Mouse (Mus musculus): ENCODE results near the gene Ranbp3l. TPM values are rescaled to one million over a fixed set of nuclear protein-coding genes. Genes with fewer than 3 reads are reported as not detected.
A peak's percentile ranks its signal among the peaks of the same experiment; 100 is the strongest.

Gene Ranbp3l
- polyA plus RNA-seq, 1 experiment from 2014 or later, result 0.25 TPM

DNA sequence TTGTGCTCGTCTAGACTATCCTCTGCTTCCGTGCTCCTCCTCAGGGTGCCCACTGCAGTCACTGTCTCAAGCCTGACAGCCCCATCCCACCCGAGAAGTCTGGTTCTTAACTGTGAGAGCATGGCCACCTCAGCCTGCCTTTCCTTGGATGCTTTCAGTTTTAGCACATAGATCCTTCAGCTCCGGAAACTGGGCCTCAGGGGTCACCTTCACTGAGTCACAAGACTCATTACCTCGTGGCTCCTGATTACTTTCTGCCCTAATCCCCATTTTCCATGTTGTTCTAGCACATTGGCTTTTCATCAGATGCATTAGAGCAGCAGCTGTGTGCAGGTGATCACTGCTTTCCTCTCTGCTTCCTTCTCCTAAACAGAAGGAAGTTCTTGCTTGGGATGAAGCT is 119.7 kb downstream of the Ranbp3l start:
- peak overlapping the region; percentile 3; the same call in 1 of the 2 replicates for H3K27ac ChIP-seq (ENCODE audit: low read depth)
- DNase-seq, result no peak
- H3K9me3 ChIP-seq (ENCODE audit: low read length), result no peaks in the 10 kb centered on the region
- no peak overlapping the region for H3K9ac ChIP-seq (replicated peaks)
- H3K27me3 ChIP-seq (ENCODE audit: insufficient read depth, low read length), result no peaks in the 10 kb centered on the region
- ATAC-seq, result no peak
- no peak overlapping the region; the same call in 1 of the 2 replicates for H3K4me2 ChIP-seq (ENCODE audit: low read depth, low read length)
- 77% methylated on average over 5 of the region's 5 CpGs for WGBS (ENCODE audit: insufficient replicate concordance)
- peaks cover 63% of the 10 kb centered on the region for H3K36me3 ChIP-seq (replicated peaks; ENCODE audit: insufficient read depth, low read length)
- TF ChIP-seq EP300 (IDR thresholded peaks at IDR 0.05; ENCODE audit: low read depth) (no peak), CTCF (IDR thresholded peaks at IDR 0.05; ENCODE audit: low read depth) (no peak)
- no peak overlapping the region for H3K4me3 ChIP-seq (ENCODE audit: low read depth, low read length)
- peaks cover 3% of the 10 kb centered on the region; the same call in 1 of the 2 replicates for H3K4me1 ChIP-seq (ENCODE audit: insufficient read depth)

DNA sequence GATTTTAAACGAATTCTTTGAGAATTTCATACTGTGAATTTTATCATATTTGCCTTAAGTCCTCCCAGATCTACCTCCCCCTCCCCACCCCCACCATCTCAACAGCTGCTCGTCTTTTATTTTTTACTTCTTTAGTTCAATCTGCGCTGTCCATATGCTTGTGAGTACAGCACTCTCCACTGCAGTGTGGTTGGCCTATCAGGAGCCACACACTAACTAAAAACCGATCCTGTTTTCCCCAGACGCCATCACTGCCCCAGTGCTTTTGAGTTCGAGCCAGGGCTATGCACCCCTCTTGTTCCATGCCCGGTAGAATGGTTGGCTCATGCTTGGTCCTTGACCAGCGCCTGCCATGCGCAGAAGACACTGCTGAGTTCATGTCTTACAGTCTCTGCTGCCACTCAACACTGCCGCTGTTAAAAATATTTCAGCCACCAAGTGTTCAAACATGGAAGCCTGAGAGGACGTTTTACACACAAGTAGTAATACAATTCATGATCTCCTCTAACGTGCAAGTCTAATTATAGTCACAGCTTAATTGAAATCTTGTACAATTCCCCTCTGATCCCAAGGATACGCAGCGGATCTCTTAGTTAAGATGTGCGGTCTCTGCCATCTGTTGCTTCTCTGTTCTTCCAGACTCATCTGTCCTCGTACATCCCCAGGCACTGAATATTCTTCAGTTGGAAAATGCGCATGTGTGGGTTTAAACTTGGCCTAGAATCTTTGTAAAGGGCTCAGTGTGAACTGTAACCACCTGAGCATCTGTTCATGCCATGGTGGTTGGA is 120.3 kb downstream of the Ranbp3l start:
- 86% methylated on average over 17 of the region's 17 CpGs for WGBS (ENCODE audit: insufficient replicate concordance)
- ATAC-seq, result no peak
- Histone ChIP-seq H3K9me3 (ENCODE audit: low read length) (no peaks in the 10 kb centered on the region), H3K36me3 (replicated peaks; ENCODE audit: insufficient read depth, low read length) (peaks cover 68% of the 10 kb centered on the region), H3K4me1 (ENCODE audit: insufficient read depth) (peaks cover 3% of the 10 kb centered on the region; the same call in 1 of the 2 replicates), H3K4me3 (ENCODE audit: low read depth, low read length) (no peak overlapping the region), H3K4me2 (ENCODE audit: low read depth, low read length) (no peak overlapping the region), H3K27me3 (ENCODE audit: insufficient read depth, low read length) (no peaks in the 10 kb centered on the region), H3K9ac (replicated peaks) (no peak overlapping the region), H3K27ac (ENCODE audit: low read depth) (no peak overlapping the region)
- no peak for DNase-seq
- no peak for TF ChIP-seq CTCF (IDR thresholded peaks at IDR 0.05; ENCODE audit: low read depth)
- TF ChIP-seq EP300 (IDR thresholded peaks at IDR 0.05; ENCODE audit: low read depth), result no peak

DNA sequence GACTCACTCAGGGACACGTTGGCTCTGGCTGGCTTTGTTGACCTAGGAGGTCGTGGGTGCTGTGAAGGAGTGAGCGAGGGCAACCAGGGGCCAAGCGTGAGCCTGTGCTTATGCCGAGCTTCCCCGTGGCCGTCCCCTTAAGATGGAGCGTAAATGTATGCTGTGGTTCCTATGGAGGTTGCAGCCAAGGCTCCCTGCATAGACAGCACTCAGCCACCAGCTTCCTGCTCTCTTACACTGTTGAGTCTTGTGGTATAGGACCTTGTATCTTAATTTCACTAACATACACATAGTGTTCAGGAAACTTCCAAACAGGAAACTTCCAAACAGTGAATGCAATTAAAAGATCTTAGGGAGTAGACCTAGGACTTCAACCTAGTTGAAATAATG is 120.9 kb downstream of the Ranbp3l start:
- TF ChIP-seq EP300 (IDR thresholded peaks at IDR 0.05; ENCODE audit: low read depth) (no peak), CTCF (IDR thresholded peaks at IDR 0.05; ENCODE audit: low read depth) (no peak)
- 78% methylated on average over 8 of the region's 8 CpGs for WGBS (ENCODE audit: insufficient replicate concordance)
- Histone ChIP-seq H3K4me3 (ENCODE audit: low read depth, low read length) (no peak overlapping the region), H3K4me2 (ENCODE audit: low read depth, low read length) (no peak overlapping the region), H3K9me3 (ENCODE audit: low read length) (no peaks in the 10 kb centered on the region), H3K4me1 (ENCODE audit: insufficient read depth) (peaks cover 4% of the 10 kb centered on the region), H3K36me3 (replicated peaks; ENCODE audit: insufficient read depth, low read length) (peaks cover 71% of the 10 kb centered on the region), H3K9ac (replicated peaks) (no peak overlapping the region), H3K27me3 (ENCODE audit: insufficient read depth, low read length) (no peaks in the 10 kb centered on the region), H3K27ac (ENCODE audit: low read depth) (no peak overlapping the region)
- DNase-seq, result no peak
- no peak for ATAC-seq

- no peak overlapping the region for H3K27ac ChIP-seq (ENCODE audit: low read depth)
- TF ChIP-seq CTCF (IDR thresholded peaks at IDR 0.05; ENCODE audit: low read depth) (no peak), EP300 (IDR thresholded peaks at IDR 0.05; ENCODE audit: low read depth) (no peak)
Observed at GRCm38 (mm10) chr15:9089136-9089720, 121.5 kb downstream of the Ranbp3l start.

DNA sequence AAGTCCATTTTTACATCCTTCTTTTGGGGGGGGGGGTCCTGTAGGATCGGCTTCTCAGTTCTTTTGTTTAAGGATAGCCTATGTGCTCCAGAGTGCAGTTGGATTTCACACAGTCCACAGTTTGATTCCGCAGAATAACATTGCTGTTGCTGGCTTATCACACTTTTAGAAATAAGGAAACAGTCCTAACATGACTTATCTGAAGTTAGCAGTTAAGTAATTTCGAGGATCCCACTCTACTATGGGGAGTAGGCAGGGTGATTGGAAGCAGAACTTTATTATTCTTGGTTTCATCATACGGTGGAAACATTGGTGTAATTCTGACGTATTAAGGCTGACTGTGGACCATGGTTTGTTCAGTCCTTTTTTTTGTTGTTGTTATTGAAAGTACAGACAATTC is 122.9 kb downstream of the Ranbp3l start:
- no peak overlapping the region for H3K4me3 ChIP-seq (ENCODE audit: low read depth, low read length)
- no peak overlapping the region for H3K27ac ChIP-seq (ENCODE audit: low read depth)

More at GRCm38 (mm10) chr15:9089136-9089720, 121.5 kb downstream of the Ranbp3l start:
- Histone ChIP-seq H3K27me3 (ENCODE audit: insufficient read depth, low read length) (no peaks in the 10 kb centered on the region), H3K4me2 (ENCODE audit: low read depth, low read length) (no peak overlapping the region), H3K4me3 (ENCODE audit: low read depth, low read length) (no peak overlapping the region), H3K9me3 (ENCODE audit: low read length) (no peaks in the 10 kb centered on the region), H3K9ac (replicated peaks) (0 out of 2 replicates have a peak overlapping the region, but pooled peaks have one; percentile 16), H3K4me1 (ENCODE audit: insufficient read depth) (peaks cover 10% of the 10 kb centered on the region), H3K36me3 (replicated peaks; ENCODE audit: insufficient read depth, low read length) (peaks cover 72% of the 10 kb centered on the region)
- 56% methylated on average over 2 of the region's 2 CpGs for WGBS (ENCODE audit: insufficient replicate concordance)
- DNase-seq (no peak), ATAC-seq (no peak)

GRCm38 (mm10) chr15:9093598-9094365 is 126.0 kb downstream of the Ranbp3l start:
- peaks cover 72% of the 10 kb centered on the region for H3K36me3 ChIP-seq (replicated peaks; ENCODE audit: insufficient read depth, low read length)
- H3K4me1 ChIP-seq (ENCODE audit: insufficient read depth), result peaks cover 12% of the 10 kb centered on the region
- no peak overlapping the region for H3K4me3 ChIP-seq (ENCODE audit: low read depth, low read length)
- WGBS (ENCODE audit: insufficient replicate concordance), result 68% methylated on average over 11 of the region's 11 CpGs
- DNase-seq (no peak), ATAC-seq (peak; percentile 57)
- H3K9me3 ChIP-seq (ENCODE audit: low read length), result no peaks in the 10 kb centered on the region
- H3K27me3 ChIP-seq (ENCODE audit: insufficient read depth, low read length), result no peaks in the 10 kb centered on the region
- H3K9ac ChIP-seq (replicated peaks), result no peak overlapping the region
- TF ChIP-seq EP300 (IDR thresholded peaks at IDR 0.05; ENCODE audit: low read depth) (no peak), CTCF (IDR thresholded peaks at IDR 0.05; ENCODE audit: low read depth) (no peak)
- H3K4me2 ChIP-seq (ENCODE audit: low read depth, low read length), result peak overlapping the region; percentile 33; the same call in 1 of the 2 replicates
- peak overlapping the region; percentile 0; the same call in 1 of the 2 replicates for H3K27ac ChIP-seq (ENCODE audit: low read depth)

More for the DNA sequence above, 122.9 kb downstream of the Ranbp3l start:
- no peak overlapping the region for H3K4me2 ChIP-seq (ENCODE audit: low read depth, low read length)
- peaks cover 15% of the 10 kb centered on the region for H3K4me1 ChIP-seq (ENCODE audit: insufficient read depth)
- H3K9me3 ChIP-seq (ENCODE audit: low read length), result no peaks in the 10 kb centered on the region
- H3K36me3 ChIP-seq (replicated peaks; ENCODE audit: insufficient read depth, low read length), result peaks cover 76% of the 10 kb centered on the region
- no peak for DNase-seq
- no peak overlapping the region for H3K9ac ChIP-seq (replicated peaks)
- no peak for ATAC-seq
- no peak for TF ChIP-seq CTCF (IDR thresholded peaks at IDR 0.05; ENCODE audit: low read depth)
- TF ChIP-seq EP300 (IDR thresholded peaks at IDR 0.05; ENCODE audit: low read depth), result no peak
- 70% methylated on average over 5 of the region's 5 CpGs for WGBS (ENCODE audit: insufficient replicate concordance)
- no peaks in the 10 kb centered on the region for H3K27me3 ChIP-seq (ENCODE audit: insufficient read depth, low read length)

All from liver, postnatal 0 days (tissue).